Mouse (Mus musculus) stomach, postnatal 0 days (tissue): ENCODE data around the gene Acer1.

Experiments
- CTCF ChIP-seq: IDR thresholded peaks from 2 replicates; pipeline ENCODE4 v1.5.1; 2016; ENCODE audit warnings: antibody characterized with exemption, low read depth, mild to moderate bottlenecking, moderate library complexity
- EP300 ChIP-seq: optimal IDR thresholded peaks from 2 replicates; pipeline ENCODE3; 2016; ENCODE audit warnings: antibody characterized with exemption

- TF ChIP-seq CTCF (peak; percentile 81), EP300 (no peak)
Measured at GRCm38 (mm10) chr17:56950915-56951314, 31.0 kb downstream of the Acer1 start.
